ENCODE assay signal across 13 mouse cellular contexts in genomic region chr4:7596116-7596515, GRCm38 (mm10).
DNase-seq lines count a peak whose midpoint lies in the region; ATAC-seq and TF ChIP-seq lines count a peak whose summit lies in the region.
"Had no signal": no experiment of that assay in that cellular context is flagged by ENCODE, and none has a peak within 500 bp of the region (broad histone marks: within the 10 kb centered on the region; RNA-seq: fewer than 3 reads in every experiment).

No protein-coding gene starts in this region.

- DNase-seq in kidney, postnatal 0 days (ENCODE audit: low spot score) = peak; percentile 7
- no peak for DNase-seq in stomach, postnatal 0 days (ENCODE audit: low spot score)
- peak; percentile 47 to 90 for DNase-seq in left cerebral cortex, postnatal 25 days (ENCODE audit: low spot score in 2 of 2)
- no peak for DNase-seq in gastrocnemius, postnatal 10 days
- DNase-seq in adipocyte (ENCODE audit: low spot score) = no peak
- DNase-seq: cerebellum, adult 9-10 months; gastrocnemius, postnatal 25 days; thymus, adult 18-20 months had no signal

- intact Hi-C loops in left cerebral cortex, postnatal 25 days (cut with DNase I) = loop anchor here (5.0 to 10.0 kb wide), 3 partner anchors 169 to 801 kb away; no protein-coding TSS in a partner anchor

- 42% methylated on average over 4 of the region's 4 CpGs for WGBS in kidney, postnatal 0 days
- WGBS in kidney, embryonic 14.5 days = 48% methylated on average over 4 of the region's 4 CpGs
- WGBS in stomach, embryonic 16.5 days = 50% methylated on average over 4 of the region's 4 CpGs
- WGBS in stomach, postnatal 0 days = 38% methylated on average over 4 of the region's 4 CpGs

- H3K27me3 ChIP-seq in kidney, postnatal 0 days (ENCODE audit: insufficient read depth, low read length) = no peaks in the 10 kb centered on the region
- no peaks in the 10 kb centered on the region for H3K27me3 ChIP-seq in kidney, embryonic 14.5 days (ENCODE audit: control insufficient read depth, insufficient read depth, low read length)
- no peaks in the 10 kb centered on the region for H3K27me3 ChIP-seq in stomach, embryonic 16.5 days (ENCODE audit: control insufficient read depth, insufficient read depth, low read length)
- no peaks in the 10 kb centered on the region for H3K27me3 ChIP-seq in stomach, postnatal 0 days (ENCODE audit: control insufficient read depth, insufficient read depth, low read length)
- H3K27me3 ChIP-seq: heart, embryonic 12.5 days; hindbrain, embryonic 13.5 days; kidney, embryonic 15.5 days had no signal

- no peak for TF ChIP-seq CTCF in kidney, postnatal 0 days (IDR thresholded peaks at IDR 0.05; ENCODE audit: low read depth)
- TF ChIP-seq CTCF in stomach, postnatal 0 days (IDR thresholded peaks at IDR 0.05; ENCODE audit: low read depth) = no peak

- H3K36me3 ChIP-seq in kidney, postnatal 0 days (ENCODE audit: insufficient read depth, low read length) = no peaks in the 10 kb centered on the region
- H3K36me3 ChIP-seq in kidney, embryonic 14.5 days (ENCODE audit: control insufficient read depth, insufficient read depth, low read length) = no peaks in the 10 kb centered on the region
- no peaks in the 10 kb centered on the region for H3K36me3 ChIP-seq in stomach, embryonic 16.5 days (ENCODE audit: control insufficient read depth, insufficient read depth, low read length)
- H3K36me3 ChIP-seq in stomach, postnatal 0 days (ENCODE audit: control insufficient read depth, insufficient read depth, low read length) = no peaks in the 10 kb centered on the region
- H3K36me3 ChIP-seq: heart, embryonic 12.5 days; hindbrain, embryonic 13.5 days; kidney, embryonic 15.5 days had no signal

- H3K4me3 ChIP-seq in kidney, postnatal 0 days (replicated peaks; ENCODE audit: low read depth, low read length) = no peak overlapping the region
- H3K4me3 ChIP-seq in kidney, embryonic 14.5 days (ENCODE audit: low read length) = no peak overlapping the region
- H3K4me3 ChIP-seq in stomach, embryonic 16.5 days (replicated peaks; ENCODE audit: low read length) = no peak overlapping the region
- no peak overlapping the region for H3K4me3 ChIP-seq in stomach, postnatal 0 days (ENCODE audit: low read depth, low read length)
- H3K4me3 ChIP-seq: heart, embryonic 12.5 days; hindbrain, embryonic 13.5 days; kidney, embryonic 15.5 days had no signal

- ATAC-seq in kidney, postnatal 0 days (replicated peaks; ENCODE audit: low FRiP score, low read depth) = no peak
- ATAC-seq in kidney, embryonic 14.5 days (ENCODE audit: low FRiP score, low TSS enrichment) = no peak
- no peak for ATAC-seq in stomach, embryonic 16.5 days (ENCODE audit: insufficient read depth, low FRiP score)
- no peak for ATAC-seq in stomach, postnatal 0 days (ENCODE audit: low FRiP score, low TSS enrichment)

- H3K4me1 ChIP-seq in kidney, postnatal 0 days (replicated peaks; ENCODE audit: insufficient read depth, low read length) = no peaks in the 10 kb centered on the region
- no peaks in the 10 kb centered on the region for H3K4me1 ChIP-seq in kidney, embryonic 14.5 days (ENCODE audit: control insufficient read depth, insufficient read depth, low read length)
- no peaks in the 10 kb centered on the region; the same call in 1 of the 2 replicates for H3K4me1 ChIP-seq in stomach, embryonic 16.5 days (ENCODE audit: control insufficient read depth, insufficient read depth, low read length)
- H3K4me1 ChIP-seq in stomach, postnatal 0 days (replicated peaks; ENCODE audit: control insufficient read depth, insufficient read depth) = no peaks in the 10 kb centered on the region
- H3K4me1 ChIP-seq: heart, embryonic 12.5 days; hindbrain, embryonic 13.5 days; kidney, embryonic 15.5 days had no signal

- no peak overlapping the region for H3K27ac ChIP-seq in kidney, postnatal 0 days
- no peak overlapping the region for H3K27ac ChIP-seq in kidney, embryonic 14.5 days (ENCODE audit: low read depth, low read length)
- peak overlapping the region; percentile 32; the same call in 1 of the 2 replicates for H3K27ac ChIP-seq in stomach, embryonic 16.5 days (ENCODE audit: low read length)
- H3K27ac ChIP-seq in stomach, postnatal 0 days (replicated peaks) = no peak overlapping the region
- H3K27ac ChIP-seq: hindbrain, embryonic 13.5 days; kidney, embryonic 15.5 days had no signal

- no peak for TF ChIP-seq EP300 in stomach, postnatal 0 days (optimal IDR thresholded peaks at IDR 0.05)

- no peaks in the 10 kb centered on the region for H3K9me3 ChIP-seq in kidney, postnatal 0 days (replicated peaks; ENCODE audit: low read length)
- H3K9me3 ChIP-seq in kidney, embryonic 14.5 days (ENCODE audit: control insufficient read depth, low read length) = no peaks in the 10 kb centered on the region
- no peaks in the 10 kb centered on the region for H3K9me3 ChIP-seq in stomach, embryonic 16.5 days (replicated peaks; ENCODE audit: control insufficient read depth, low read length)
- no peaks in the 10 kb centered on the region for H3K9me3 ChIP-seq in stomach, postnatal 0 days (ENCODE audit: control insufficient read depth, low read length)
- H3K9me3 ChIP-seq: heart, embryonic 12.5 days; hindbrain, embryonic 13.5 days; kidney, embryonic 15.5 days had no signal

- H3K4me2 ChIP-seq in kidney, postnatal 0 days (ENCODE audit: low read length) = no peak overlapping the region
- no peak overlapping the region for H3K4me2 ChIP-seq in kidney, embryonic 14.5 days (replicated peaks; ENCODE audit: low read depth, low read length)
- H3K4me2 ChIP-seq in stomach, embryonic 16.5 days (ENCODE audit: low read depth, low read length) = no peak overlapping the region
- no peak overlapping the region for H3K4me2 ChIP-seq in stomach, postnatal 0 days (replicated peaks; ENCODE audit: low read depth)
- H3K4me2 ChIP-seq: heart, embryonic 12.5 days; hindbrain, embryonic 13.5 days; kidney, embryonic 15.5 days had no signal

- no peak overlapping the region for H3K9ac ChIP-seq in kidney, postnatal 0 days (ENCODE audit: low read depth, low read length)
- no peak overlapping the region for H3K9ac ChIP-seq in kidney, embryonic 14.5 days (ENCODE audit: low read depth, low read length)
- no peak overlapping the region for H3K9ac ChIP-seq in stomach, embryonic 16.5 days (ENCODE audit: low read length)
- H3K9ac ChIP-seq in stomach, postnatal 0 days (ENCODE audit: low read length) = no peak overlapping the region
- H3K9ac ChIP-seq: heart, embryonic 12.5 days; hindbrain, embryonic 13.5 days; kidney, embryonic 15.5 days had no signal

Comparison
In these comparisons a context has a peak if more than half of its experiments do, and no peak if none do; other contexts are left out.
1. DNase-seq: peak in kidney, postnatal 0 days (single experiment) and left cerebral cortex, postnatal 25 days (2 of 2); none in stomach, postnatal 0 days (single experiment), gastrocnemius, postnatal 10 days (single experiment) and adipocyte (single experiment).